Mouse (Mus musculus): Measurements from ENCODE around the gene Kcna3. TPM values are rescaled to one million over a fixed set of nuclear protein-coding genes. Genes with fewer than 3 reads are reported as not detected.
A peak's percentile ranks its signal among the peaks of the same experiment; 100 is the strongest.

Kcna3 gene
- total RNA-seq (2015): 13.3 and 17.4 TPM in 2 replicates
- total RNA-seq (2017): 5.6 and 6.9 TPM in 2 replicates

DNA sequence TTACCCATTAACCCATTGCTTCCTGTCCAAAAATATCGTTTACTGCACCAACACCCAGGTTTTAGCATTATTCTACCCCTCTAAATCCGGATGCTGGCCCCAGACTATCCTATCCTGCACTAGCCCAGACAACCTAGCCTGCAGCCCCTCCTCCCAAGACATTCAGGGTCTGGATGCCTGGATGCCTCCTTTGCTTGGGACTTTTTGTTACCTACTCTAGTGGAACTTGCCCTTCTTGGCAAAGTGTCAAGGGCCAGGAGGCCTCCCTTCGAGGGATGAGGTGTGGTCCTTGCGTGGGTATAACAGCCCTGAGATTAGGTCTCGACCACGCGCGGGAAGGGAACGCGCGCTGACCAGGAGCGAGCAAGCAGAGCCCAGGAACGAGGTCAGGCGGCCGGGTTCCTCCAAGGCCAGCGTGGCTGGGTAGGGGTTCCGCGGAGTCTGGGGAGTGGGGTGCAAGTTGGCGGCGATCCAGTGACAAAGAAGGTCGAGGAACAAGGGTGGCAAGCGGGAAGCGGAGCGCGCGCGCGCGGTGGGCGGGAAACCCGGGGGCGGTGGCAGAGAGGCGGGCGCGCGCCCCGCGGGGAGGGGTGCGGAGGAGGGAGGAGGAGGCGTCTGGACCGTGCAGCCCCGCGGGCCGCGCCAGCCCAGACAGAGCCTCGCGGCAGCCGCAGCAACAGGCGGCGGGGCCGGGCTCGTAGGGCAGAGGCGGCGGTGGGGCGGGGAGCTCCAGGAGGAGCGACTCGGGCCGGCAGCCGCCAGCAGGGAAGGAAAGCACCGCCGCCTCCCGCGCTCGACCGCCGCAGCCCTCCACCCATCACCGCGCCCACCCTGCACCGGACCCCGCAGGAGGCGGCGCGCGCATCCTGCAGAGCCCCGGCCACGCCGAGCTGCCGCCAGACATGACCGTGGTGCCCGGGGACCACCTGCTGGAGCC is at the start of gene Kcna3:
Gene Kcna3 (plus strand): TSS at position 649 of the 937 bp plus-strand sequence.
- peak; percentile 45 for ATAC-seq (ENCODE audit: poor library complexity, severe bottlenecking)

GRCm38 (mm10) chr3:106991334-106991733 is 44.6 kb upstream of the Kcna3 start:
- no peak for ATAC-seq (ENCODE audit: poor library complexity, severe bottlenecking)

GRCm38 (mm10) chr3:106995347-106995746 is 40.6 kb upstream of the Kcna3 start:
- no peak for ATAC-seq (ENCODE audit: poor library complexity, severe bottlenecking)

DNA sequence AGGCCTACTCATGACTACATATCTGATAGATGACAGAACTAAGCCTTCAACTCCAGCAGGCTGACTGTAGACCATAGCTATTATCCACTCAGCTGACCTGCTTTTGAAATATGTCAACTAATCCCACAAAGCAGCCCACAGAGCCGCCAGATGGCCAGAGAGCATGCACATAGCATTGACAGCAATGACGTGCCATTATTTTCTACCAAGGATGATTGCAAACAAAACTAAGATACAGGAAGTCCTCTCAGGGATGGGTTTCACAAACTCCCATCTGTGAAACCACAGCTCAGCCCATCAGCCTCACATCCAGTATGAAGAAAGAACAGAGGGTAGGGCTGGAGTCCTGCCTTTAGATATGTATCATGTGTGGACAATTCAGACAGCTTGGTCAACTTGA is 39.8 kb upstream of the Kcna3 start:
- peak; percentile 95 for ATAC-seq (ENCODE audit: poor library complexity, severe bottlenecking)

- ATAC-seq (ENCODE audit: poor library complexity, severe bottlenecking): no peak
Measured at GRCm38 (mm10) chr3:106998370-106998769, 37.6 kb upstream of the Kcna3 start.

DNA sequence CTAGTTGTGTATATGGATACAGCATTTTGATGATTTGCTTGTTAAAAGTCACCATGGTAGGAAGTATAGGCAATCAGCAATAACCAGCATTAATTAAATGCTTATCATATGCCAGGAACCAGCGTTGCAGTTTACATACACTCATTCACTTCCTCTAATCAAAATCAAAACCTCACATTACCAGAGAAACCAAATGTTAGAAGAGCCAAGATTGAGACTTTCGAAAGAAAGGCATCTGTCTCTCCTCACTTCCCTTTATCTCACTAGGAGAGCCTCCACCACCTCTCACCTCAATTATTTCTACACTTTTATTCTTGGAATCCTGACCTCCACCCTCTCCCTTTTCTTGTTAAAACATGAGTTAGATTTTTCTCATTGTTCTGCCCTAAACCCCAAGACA is 35.8 kb upstream of the Kcna3 start:
- peak; percentile 56 for ATAC-seq (ENCODE audit: poor library complexity, severe bottlenecking)

- no peak for ATAC-seq (ENCODE audit: poor library complexity, severe bottlenecking)
Measured at GRCm38 (mm10) chr3:107002249-107003123, 33.5 kb upstream of the Kcna3 start.

DNA sequence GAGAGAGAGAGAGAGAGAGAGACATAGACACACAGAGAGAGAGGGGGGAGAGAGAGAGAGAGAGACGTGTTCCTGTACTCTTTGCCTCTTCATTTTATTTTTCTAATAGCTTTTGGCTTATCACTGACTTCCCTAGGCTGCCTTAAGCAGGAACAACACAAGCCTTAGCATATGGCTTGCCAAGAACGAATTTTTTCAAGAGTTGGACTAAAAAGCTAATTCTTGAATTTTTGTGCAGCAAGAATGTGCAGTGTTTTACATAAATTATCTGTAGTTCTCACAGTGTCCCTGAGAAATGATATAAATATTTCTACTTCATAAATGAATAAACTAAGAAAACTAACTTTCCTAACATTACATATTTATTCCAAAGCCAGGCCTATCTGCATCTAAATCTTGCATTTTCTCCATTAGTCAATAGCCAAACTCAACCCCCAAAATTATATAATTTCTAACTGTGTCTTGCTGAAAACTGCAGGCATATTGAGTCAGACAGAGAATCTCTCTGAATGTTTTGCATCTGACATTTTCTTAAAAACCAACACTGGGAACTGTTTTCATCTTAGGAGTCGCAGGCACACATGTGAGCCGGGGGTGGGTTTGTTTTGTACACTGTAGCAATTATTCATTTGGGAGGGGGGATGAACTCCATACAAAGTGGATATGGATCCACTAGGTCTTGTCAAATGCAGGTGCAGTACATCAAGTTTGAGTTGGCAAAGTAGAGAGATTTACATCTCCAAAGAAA is 26.5 kb upstream of the Kcna3 start:
- no peak for ATAC-seq (ENCODE audit: poor library complexity, severe bottlenecking)

GRCm38 (mm10) chr3:107018286-107018685 is 17.7 kb upstream of the Kcna3 start:
- ATAC-seq (ENCODE audit: poor library complexity, severe bottlenecking): no peak

- ATAC-seq (ENCODE audit: poor library complexity, severe bottlenecking): peak; percentile 56
Measured at GRCm38 (mm10) chr3:107031547-107031946, 4.4 kb upstream of the Kcna3 start.

- ATAC-seq (ENCODE audit: poor library complexity, severe bottlenecking): peak; percentile 5; the same call in 1 of the 2 replicates
Measured at GRCm38 (mm10) chr3:107034776-107035175, 1.2 kb upstream of the Kcna3 start.

- ATAC-seq (ENCODE audit: poor library complexity, severe bottlenecking): no peak
Measured at GRCm38 (mm10) chr3:107036458-107037039, 580 bp downstream of the Kcna3 start.

DNA sequence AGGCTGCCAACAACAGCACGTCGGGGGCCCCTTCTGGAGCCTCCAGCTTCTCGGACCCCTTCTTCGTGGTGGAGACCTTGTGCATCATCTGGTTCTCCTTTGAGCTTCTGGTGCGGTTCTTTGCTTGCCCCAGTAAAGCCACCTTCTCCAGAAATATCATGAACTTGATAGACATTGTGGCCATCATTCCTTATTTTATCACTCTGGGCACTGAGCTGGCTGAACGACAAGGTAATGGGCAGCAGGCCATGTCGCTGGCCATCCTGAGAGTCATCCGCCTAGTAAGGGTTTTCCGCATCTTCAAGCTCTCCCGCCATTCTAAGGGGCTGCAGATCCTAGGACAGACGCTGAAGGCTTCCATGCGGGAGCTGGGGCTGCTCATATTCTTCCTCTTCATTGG is 1.1 kb downstream of the Kcna3 start:
- no peak for ATAC-seq (ENCODE audit: poor library complexity, severe bottlenecking)

DNA sequence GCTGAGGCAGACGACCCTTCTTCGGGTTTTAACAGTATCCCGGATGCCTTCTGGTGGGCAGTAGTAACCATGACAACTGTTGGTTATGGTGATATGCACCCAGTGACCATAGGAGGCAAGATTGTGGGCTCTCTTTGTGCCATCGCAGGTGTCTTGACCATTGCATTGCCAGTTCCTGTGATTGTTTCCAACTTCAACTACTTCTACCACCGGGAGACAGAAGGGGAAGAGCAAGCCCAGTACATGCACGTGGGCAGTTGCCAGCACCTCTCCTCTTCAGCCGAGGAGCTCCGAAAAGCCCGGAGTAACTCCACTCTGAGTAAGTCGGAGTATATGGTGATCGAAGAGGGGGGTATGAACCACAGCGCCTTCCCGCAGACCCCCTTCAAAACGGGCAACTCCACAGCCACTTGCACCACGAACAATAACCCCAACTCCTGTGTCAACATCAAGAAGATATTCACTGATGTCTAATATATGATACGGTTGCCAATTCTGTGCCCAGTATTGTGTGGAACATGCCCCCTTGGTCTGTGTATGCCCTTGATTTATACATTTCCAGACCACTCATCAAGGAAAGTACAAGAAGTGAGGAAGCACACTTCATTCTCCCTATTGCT is 1.7 kb downstream of the Kcna3 start:
- peak; percentile 12 for ATAC-seq (ENCODE audit: poor library complexity, severe bottlenecking)

- peak; percentile 67 for ATAC-seq (ENCODE audit: poor library complexity, severe bottlenecking)
Measured at GRCm38 (mm10) chr3:107038156-107038536, 2.2 kb downstream of the Kcna3 start.

DNA sequence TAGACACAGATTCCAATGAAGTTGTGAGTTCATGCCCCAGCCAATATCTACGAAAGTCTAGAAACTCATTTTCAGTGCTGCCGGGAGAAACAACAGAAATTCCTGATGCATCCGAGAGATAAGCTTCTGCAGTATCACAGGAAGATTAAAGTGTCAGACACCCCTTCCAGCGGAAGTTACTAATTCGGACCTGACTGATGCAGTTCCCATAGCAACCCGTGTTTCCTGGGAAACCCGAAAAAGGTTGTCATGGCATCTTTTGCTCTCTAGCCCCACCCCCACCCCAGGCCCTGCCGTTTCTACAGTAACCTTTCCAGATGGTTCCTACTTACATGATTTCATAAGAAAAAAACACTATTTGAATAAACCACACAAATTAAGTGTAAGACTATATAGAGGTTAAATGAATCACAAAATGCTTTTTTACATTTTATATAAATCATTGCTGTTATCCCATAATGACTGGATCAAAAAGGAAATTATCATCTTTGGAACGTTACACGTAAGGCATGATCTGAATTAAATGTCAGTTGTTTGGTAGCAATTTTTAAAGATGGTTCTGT is 2.8 kb downstream of the Kcna3 start:
- ATAC-seq (ENCODE audit: poor library complexity, severe bottlenecking): peak; percentile 13; the same call in 1 of the 2 replicates

DNA sequence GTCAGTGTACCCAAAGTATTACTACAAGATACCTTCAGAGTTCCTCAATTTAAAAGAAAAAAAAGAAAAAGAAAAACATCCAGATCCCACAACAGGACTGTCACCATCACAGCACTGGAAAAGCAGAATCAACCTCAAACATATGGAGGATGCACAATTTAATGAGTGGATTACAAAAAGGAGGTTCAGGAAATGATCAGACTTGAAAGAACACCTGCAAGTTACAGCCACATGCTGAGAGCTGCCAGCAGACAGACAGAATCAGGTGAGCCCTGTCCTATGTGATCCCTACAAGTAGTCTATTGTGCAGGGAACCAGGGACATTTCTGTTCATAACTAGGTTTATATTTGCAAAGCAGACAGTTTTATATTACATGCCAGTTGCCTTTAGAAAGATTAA is 3.3 kb downstream of the Kcna3 start:
- no peak for ATAC-seq (ENCODE audit: poor library complexity, severe bottlenecking)

GRCm38 (mm10) chr3:107040408-107040807 is 4.4 kb downstream of the Kcna3 start:
- no peak for ATAC-seq (ENCODE audit: poor library complexity, severe bottlenecking)

- no peak for ATAC-seq (ENCODE audit: poor library complexity, severe bottlenecking)
Measured at GRCm38 (mm10) chr3:107041718-107042117, 5.7 kb downstream of the Kcna3 start.

- no peak for ATAC-seq (ENCODE audit: poor library complexity, severe bottlenecking)
Measured at GRCm38 (mm10) chr3:107061468-107061867, 25.5 kb downstream of the Kcna3 start.
